Mouse (Mus musculus) heart, embryonic 16.5 days (tissue): ENCODE results near the gene D5Ertd579e. TPM values are rescaled to one million over a fixed set of nuclear protein-coding genes. Genes with fewer than 3 reads are reported as not detected.

ENCODE experiments used
- ATAC-seq: fragments of 200-750 bp; cut with Nextera tagmentation; replicated peaks from 2 replicates; pipeline ENCODE4 v1.8.0; 2017; ENCODE audit warnings: moderate number of reproducible peaks; ENCODE audit not compliant: insufficient read depth, low FRiP score; ENCODE audit errors: extremely low read depth
- H3K27ac ChIP-seq: fragments of 300-500 bp; sonication (generic); 2 replicates; pipeline ENCODE4 v1.5.1; 2014; ENCODE audit warnings: mild to moderate bottlenecking, low read length, control low read depth, moderate library complexity
- H3K27me3 ChIP-seq: fragments of 300-500 bp; sonication (generic); 2 replicates; pipeline ENCODE4 v1.6.1; 2014; ENCODE audit warnings: low read length, mixed read lengths; ENCODE audit not compliant: control insufficient read depth, insufficient read depth
- H3K36me3 ChIP-seq: fragments of 300-500 bp; sonication (generic); 2 replicates; pipeline ENCODE4 v1.6.1; 2014; ENCODE audit not compliant: control insufficient read depth, insufficient read depth
- H3K4me1 ChIP-seq: fragments of 300-500 bp; sonication (generic); 2 replicates; pipeline ENCODE4 v1.6.1; 2014; ENCODE audit warnings: low read length, mixed read lengths; ENCODE audit not compliant: control insufficient read depth, insufficient read depth
- H3K4me2 ChIP-seq: fragments of 300-500 bp; sonication (generic); 2 replicates; pipeline ENCODE4 v1.6.1; 2014; ENCODE audit warnings: low read depth, mild to moderate bottlenecking, control low read depth, low read length
- H3K4me3 ChIP-seq: fragments of 300-500 bp; sonication (generic); 2 replicates; pipeline ENCODE4 v1.5.1; 2014; ENCODE audit warnings: mild to moderate bottlenecking, control low read depth, low read length
- H3K9ac ChIP-seq: fragments of 300-500 bp; sonication (generic); 2 replicates; pipeline ENCODE4 v1.6.1; 2014; ENCODE audit warnings: low read length, control low read depth
- H3K9me3 ChIP-seq: fragments of 300-500 bp; sonication (generic); replicated peaks from 2 replicates; pipeline ENCODE4 v1.6.1; 2016; ENCODE audit warnings: low read length; ENCODE audit not compliant: control insufficient read depth
- WGBS: fragments of 180-500 bp; shearing (Covaris S2); extraction: QIAGEN DNeasy Blood & Tissue Kit; methylation state at CpG from one replicate; pipeline ENCODE4 v1.1.7; 2014; 5-methylcytosine and 5-hydroxymethylcytosine counted together
- polyA plus RNA-seq: library from polyadenylated mRNA; unstranded; fragments of >200 nt; fragmentation: Nextera tagmentation; extraction: Ambion mirVana; gene quantifications from 2 replicates; pipeline ENCODE4 v1.2.1, GENCODE M21; 2015

D5Ertd579e gene
- polyA plus RNA-seq, 1 experiment from 2014 or later: 23.0 TPM

- Histone ChIP-seq H3K4me1 (peaks cover 12% of the 10 kb centered on the region), H3K4me3 (no peak overlapping the region), H3K4me2 (no peak overlapping the region), H3K9ac (no peak overlapping the region), H3K27ac (no peak overlapping the region), H3K36me3 (no peaks in the 10 kb centered on the region), H3K27me3 (no peaks in the 10 kb centered on the region), H3K9me3 (peaks cover 3% of the 10 kb centered on the region; the same call in 1 of the 2 replicates)
- WGBS: 61% methylated on average over 7 of the region's 7 CpGs
- no peak; the same call in 1 of the 2 replicates for ATAC-seq
Measured at GRCm38 (mm10) chr5:36724274-36724673, 28.4 kb upstream of the D5Ertd579e start.

DNA sequence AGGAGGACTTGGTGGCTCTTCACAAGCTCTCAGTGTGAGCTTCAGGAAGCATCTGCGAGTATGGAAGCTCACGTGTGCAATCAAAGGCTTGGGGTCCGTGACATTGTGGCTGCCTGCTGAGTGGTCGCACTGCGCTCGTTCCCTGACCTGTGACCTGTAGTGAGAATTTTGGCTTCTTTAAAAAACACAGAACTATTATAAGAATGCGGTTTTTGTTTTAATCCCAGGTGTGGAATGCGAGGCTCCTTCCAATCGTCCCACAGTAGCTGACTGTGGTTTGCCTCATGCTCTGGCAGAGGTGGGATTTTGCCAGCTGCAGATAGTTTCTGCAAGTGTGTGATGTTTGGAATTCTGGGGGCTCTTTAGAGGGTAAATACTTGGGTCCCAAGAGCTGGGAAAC is 27.5 kb upstream of the D5Ertd579e start:
- Histone ChIP-seq H3K4me3 (no peak overlapping the region), H3K9me3 (peaks cover 3% of the 10 kb centered on the region; the same call in 1 of the 2 replicates), H3K36me3 (no peaks in the 10 kb centered on the region), H3K4me1 (peaks cover 12% of the 10 kb centered on the region), H3K4me2 (no peak overlapping the region), H3K9ac (no peak overlapping the region), H3K27ac (no peak overlapping the region), H3K27me3 (no peaks in the 10 kb centered on the region)
- WGBS: 82% methylated on average over 9 of the region's 9 CpGs
- no peak for ATAC-seq

DNA sequence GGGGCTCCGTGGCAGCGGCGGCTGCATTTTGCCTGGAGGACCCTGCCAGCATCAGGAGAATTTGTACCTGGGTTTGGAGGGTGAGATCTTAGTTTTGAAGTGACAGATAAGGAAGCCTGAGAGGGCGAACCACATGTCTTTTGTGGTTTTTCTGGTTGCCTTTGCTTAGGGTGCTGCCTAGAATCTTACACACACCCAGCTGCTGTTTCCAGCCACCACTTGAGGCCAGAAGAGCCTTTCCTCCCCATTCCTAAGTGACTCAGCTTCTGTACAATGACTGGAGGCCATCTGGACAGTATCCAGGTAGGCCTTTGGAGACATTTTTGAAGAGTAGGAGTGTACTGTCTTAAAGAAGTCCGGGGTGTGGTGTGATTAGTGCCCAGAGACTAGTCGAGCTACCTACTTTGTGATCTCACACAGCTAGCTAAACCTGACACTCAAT is 26.6 kb upstream of the D5Ertd579e start:
- no peak for ATAC-seq
- Histone ChIP-seq H3K36me3 (no peaks in the 10 kb centered on the region), H3K4me1 (peaks cover 12% of the 10 kb centered on the region), H3K27ac (0 out of 2 replicates have a peak overlapping the region, but pooled peaks have one; percentile 9), H3K4me3 (no peak overlapping the region), H3K9me3 (peaks cover 3% of the 10 kb centered on the region; the same call in 1 of the 2 replicates), H3K27me3 (no peaks in the 10 kb centered on the region), H3K4me2 (no peak overlapping the region), H3K9ac (no peak overlapping the region)
- 54% methylated on average over 6 of the region's 6 CpGs for WGBS

DNA sequence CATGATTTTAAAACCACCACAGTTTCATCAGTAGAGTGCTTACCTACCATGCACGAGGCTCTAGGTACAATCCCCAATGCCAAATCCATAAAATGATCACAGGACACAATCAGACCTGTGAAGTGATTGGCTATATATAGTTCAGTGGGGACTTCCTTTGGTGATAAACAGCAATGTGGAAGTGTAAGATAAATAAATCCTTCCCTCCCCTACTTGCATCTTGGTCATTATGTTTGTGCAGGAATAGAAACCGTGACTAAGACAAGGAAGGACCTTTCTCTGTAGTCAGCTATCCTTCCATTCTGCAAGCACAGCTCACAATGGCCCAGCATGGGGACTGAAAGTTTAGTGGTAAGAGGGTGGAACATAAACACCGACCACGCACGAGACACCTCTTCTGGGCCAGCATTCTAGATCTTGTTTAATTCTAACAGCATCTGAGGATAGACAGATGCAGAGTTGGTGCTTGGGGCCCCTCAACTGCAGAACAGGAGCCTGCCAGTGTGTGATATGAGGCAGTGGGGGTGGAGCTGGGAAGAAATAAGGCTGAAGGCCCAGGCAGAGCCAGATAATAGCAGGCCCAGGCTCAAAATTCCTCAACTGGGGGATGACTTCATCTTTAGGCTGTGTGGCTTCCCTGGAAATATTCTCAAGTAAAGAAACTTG is 25.0 kb upstream of the D5Ertd579e start:
- no peak overlapping the region for H3K4me2 ChIP-seq
- ATAC-seq: peak; percentile 61; the same call in 1 of the 2 replicates
- H3K4me3 ChIP-seq: no peak overlapping the region
- H3K27me3 ChIP-seq: no peaks in the 10 kb centered on the region
- H3K4me1 ChIP-seq: peaks cover 19% of the 10 kb centered on the region
- peak overlapping the region; percentile 1 for H3K27ac ChIP-seq
- H3K9me3 ChIP-seq: peaks cover 3% of the 10 kb centered on the region; the same call in 1 of the 2 replicates
- H3K36me3 ChIP-seq: no peaks in the 10 kb centered on the region
- H3K9ac ChIP-seq: no peak overlapping the region
- 27% methylated on average over 5 of the region's 5 CpGs for WGBS

DNA sequence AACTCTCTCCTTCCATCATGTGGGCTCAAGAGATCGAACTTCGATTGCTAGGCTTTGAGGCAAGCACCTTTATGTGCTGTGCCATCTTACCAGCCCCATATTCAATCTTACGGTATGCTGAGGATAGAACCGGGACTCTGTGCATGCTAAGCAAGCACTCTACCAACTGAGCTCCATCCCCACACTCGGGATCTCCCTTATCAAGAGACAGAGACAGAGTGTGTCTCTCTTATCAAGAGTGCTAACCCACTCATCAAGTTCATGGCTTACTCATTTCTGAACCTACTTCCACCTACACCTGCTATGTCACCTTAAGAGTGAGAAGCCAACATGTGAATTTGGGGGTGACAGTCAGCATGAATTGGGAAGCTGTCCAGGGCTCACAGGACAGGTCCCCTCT is 24.4 kb upstream of the D5Ertd579e start:
- H3K36me3 ChIP-seq: no peaks in the 10 kb centered on the region
- H3K4me1 ChIP-seq: peaks cover 24% of the 10 kb centered on the region
- ATAC-seq: no peak
- WGBS: 83% methylated on average over 5 of the region's 5 CpGs
- no peaks in the 10 kb centered on the region for H3K27me3 ChIP-seq
- no peak overlapping the region for H3K9ac ChIP-seq
- H3K4me3 ChIP-seq: no peak overlapping the region
- H3K4me2 ChIP-seq: no peak overlapping the region
- H3K9me3 ChIP-seq: peaks cover 3% of the 10 kb centered on the region; the same call in 1 of the 2 replicates
- peak overlapping the region; percentile 1; the same call in 1 of the 2 replicates for H3K27ac ChIP-seq

GRCm38 (mm10) chr5:36719601-36720000 is 23.8 kb upstream of the D5Ertd579e start:
- Histone ChIP-seq H3K27ac (no peak overlapping the region), H3K4me3 (no peak overlapping the region), H3K4me1 (peaks cover 30% of the 10 kb centered on the region), H3K27me3 (no peaks in the 10 kb centered on the region), H3K9me3 (peaks cover 3% of the 10 kb centered on the region; the same call in 1 of the 2 replicates), H3K36me3 (no peaks in the 10 kb centered on the region), H3K9ac (no peak overlapping the region), H3K4me2 (no peak overlapping the region)
- ATAC-seq: no peak
- WGBS: 85% methylated on average over 3 of the region's 3 CpGs

GRCm38 (mm10) chr5:36719135-36719534 is 23.3 kb upstream of the D5Ertd579e start:
- Histone ChIP-seq H3K4me3 (no peak overlapping the region), H3K36me3 (no peaks in the 10 kb centered on the region), H3K27me3 (no peaks in the 10 kb centered on the region), H3K4me1 (peaks cover 34% of the 10 kb centered on the region), H3K4me2 (no peak overlapping the region), H3K27ac (no peak overlapping the region), H3K9ac (no peak overlapping the region), H3K9me3 (peaks cover 3% of the 10 kb centered on the region; the same call in 1 of the 2 replicates)
- 83% methylated on average over 5 of the region's 5 CpGs for WGBS
- ATAC-seq: no peak

GRCm38 (mm10) chr5:36717889-36718288 is 22.1 kb upstream of the D5Ertd579e start:
- Histone ChIP-seq H3K9ac (no peak overlapping the region), H3K36me3 (no peaks in the 10 kb centered on the region), H3K4me2 (no peak overlapping the region), H3K27me3 (no peaks in the 10 kb centered on the region), H3K27ac (no peak overlapping the region), H3K4me3 (no peak overlapping the region), H3K4me1 (peaks cover 43% of the 10 kb centered on the region), H3K9me3 (no peaks in the 10 kb centered on the region)
- WGBS: 73% methylated on average over 3 of the region's 3 CpGs
- ATAC-seq: no peak

- WGBS: 48% methylated on average over 2 of the region's 2 CpGs
- no peak overlapping the region for H3K4me2 ChIP-seq
- H3K36me3 ChIP-seq: no peaks in the 10 kb centered on the region
- peaks cover 52% of the 10 kb centered on the region for H3K4me1 ChIP-seq
- no peak overlapping the region for H3K4me3 ChIP-seq
- H3K9me3 ChIP-seq: no peaks in the 10 kb centered on the region
- no peaks in the 10 kb centered on the region for H3K27me3 ChIP-seq
- no peak for ATAC-seq
- H3K27ac ChIP-seq: 0 out of 2 replicates have a peak overlapping the region, but pooled peaks have one; percentile 38
- no peak overlapping the region for H3K9ac ChIP-seq
Measured at GRCm38 (mm10) chr5:36716816-36717215, 21.0 kb upstream of the D5Ertd579e start.
